Mouse (Mus musculus) c-Kit-negative CD71-positive TER-119-positive erythroid progenitor cells, embryonic 14.5 days (primary cell): ENCODE data around the gene Gli2.

Experiments used
- DNase-seq: peaks from one replicate; pipeline ENCODE4 v3.0.0-alpha.2; 2013; ENCODE audit warnings: low read depth, low spot score

Gli2 gene

GRCm38 (mm10) chr1:118941336-118941735 lies 112.1 kb downstream of the Gli2 start:
- DNase-seq, result no peak

- DNase-seq, result no peak
Measured at GRCm38 (mm10) chr1:118940269-118940840, 113.1 kb downstream of the Gli2 start.

DNA sequence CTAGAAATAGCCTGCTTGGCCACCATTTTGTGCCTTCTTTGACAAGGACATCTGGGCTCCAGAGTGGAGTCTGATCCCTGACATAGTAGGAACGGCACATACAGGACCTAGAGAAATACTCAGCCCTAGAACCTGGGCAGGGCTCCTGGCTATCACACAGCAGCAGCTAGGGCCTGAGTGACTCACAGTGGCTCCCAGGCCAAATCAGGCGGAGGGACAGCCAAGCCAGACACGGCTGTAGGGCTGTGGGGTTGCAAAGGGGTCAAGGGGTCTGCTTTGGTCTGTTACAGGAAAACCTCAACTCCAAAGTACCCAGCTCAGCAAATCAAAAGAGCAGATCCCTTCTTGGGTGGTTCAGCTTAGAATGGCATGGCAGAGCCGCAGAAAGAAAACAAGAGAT lies 115.2 kb downstream of the Gli2 start:
- DNase-seq, result no peak

- DNase-seq, result no peak
Measured at GRCm38 (mm10) chr1:118936108-118936507, 117.3 kb downstream of the Gli2 start.

DNA sequence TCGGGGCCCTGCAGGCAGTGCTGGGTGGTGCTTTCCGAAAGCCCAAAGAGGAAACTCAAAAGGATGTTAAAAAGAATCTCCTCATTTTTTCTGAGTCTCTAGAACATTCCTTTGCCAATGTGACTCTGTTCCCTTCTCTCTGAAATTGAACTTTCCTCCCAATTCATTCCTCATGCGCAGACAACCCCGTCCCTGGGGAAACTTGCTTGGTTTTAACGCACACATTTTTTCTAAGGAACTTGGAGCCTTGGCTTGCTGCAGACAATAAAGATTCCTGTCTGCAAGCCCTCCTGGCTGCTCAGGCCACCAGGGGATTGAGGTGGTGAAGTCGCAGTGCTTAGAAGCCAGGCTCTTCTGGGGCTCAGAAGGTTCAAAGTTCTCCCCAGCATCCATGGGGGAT lies 117.9 kb downstream of the Gli2 start:
- DNase-seq, result no peak

DNA sequence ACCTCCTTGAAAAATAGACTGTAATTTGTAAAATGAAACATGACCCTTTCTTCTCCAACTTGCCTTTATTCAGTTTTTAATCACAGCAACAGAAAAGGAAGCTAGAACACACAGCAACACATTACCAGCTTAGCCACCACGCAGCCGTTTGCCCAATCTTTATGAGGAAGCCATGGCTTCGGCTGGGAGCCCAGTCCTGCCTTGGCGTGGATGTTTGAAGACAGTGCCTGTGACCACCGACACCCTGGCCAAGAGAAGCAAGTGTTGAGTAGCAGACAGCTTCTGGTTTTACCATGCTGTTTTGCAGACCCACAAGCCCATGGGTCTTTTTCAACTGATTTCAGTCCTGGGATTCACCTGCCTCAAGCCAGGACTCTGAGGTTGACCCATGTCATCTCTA lies 121.3 kb downstream of the Gli2 start:
- no peak for DNase-seq

DNA sequence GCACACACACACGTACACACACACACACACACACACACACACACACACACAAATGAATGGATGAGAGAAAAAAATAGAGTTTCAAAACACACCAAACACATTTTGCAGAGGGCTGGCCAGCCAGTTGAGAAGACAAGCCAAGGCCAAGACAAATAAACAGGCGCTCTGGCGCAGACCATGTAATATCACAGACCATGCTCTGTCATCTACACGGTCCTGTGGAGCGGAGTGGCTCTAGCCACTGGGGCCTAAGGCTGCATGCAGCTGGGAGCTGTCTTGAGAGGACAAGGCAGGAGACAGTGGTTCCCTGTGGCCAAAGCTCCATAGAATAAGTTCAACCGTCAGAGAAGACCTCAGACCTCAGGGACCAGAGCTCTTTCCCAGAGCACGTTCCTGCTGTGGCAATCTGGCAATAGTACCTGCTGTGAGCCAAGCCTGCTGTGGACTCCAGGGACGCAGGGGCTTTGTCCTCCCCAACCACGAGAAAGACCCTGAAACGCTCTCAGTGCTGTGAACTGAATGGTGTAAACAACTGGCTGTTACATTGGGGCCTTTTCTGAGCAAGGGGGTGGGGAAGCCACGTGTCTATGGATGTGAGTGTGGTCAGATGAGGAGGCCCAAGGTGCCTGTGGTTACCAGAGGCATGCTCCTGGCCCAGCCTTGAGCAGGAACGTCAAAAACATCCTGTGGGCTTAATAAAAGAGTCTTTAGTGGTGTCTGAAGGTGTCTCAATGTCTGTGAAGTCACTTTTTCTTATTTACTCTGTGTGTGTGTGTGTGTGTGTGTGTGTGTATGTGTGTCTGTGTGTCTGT lies 125.7 kb downstream of the Gli2 start:
- DNase-seq, result no peak

- no peak for DNase-seq
Measured at GRCm38 (mm10) chr1:118926556-118926955, 126.9 kb downstream of the Gli2 start.

GRCm38 (mm10) chr1:118922189-118922588 lies 131.2 kb downstream of the Gli2 start:
- DNase-seq, result no peak

GRCm38 (mm10) chr1:118917520-118918220 lies 135.7 kb downstream of the Gli2 start:
- no peak for DNase-seq

- DNase-seq, result no peak
Measured at GRCm38 (mm10) chr1:118916477-118917075, 136.8 kb downstream of the Gli2 start.

DNA sequence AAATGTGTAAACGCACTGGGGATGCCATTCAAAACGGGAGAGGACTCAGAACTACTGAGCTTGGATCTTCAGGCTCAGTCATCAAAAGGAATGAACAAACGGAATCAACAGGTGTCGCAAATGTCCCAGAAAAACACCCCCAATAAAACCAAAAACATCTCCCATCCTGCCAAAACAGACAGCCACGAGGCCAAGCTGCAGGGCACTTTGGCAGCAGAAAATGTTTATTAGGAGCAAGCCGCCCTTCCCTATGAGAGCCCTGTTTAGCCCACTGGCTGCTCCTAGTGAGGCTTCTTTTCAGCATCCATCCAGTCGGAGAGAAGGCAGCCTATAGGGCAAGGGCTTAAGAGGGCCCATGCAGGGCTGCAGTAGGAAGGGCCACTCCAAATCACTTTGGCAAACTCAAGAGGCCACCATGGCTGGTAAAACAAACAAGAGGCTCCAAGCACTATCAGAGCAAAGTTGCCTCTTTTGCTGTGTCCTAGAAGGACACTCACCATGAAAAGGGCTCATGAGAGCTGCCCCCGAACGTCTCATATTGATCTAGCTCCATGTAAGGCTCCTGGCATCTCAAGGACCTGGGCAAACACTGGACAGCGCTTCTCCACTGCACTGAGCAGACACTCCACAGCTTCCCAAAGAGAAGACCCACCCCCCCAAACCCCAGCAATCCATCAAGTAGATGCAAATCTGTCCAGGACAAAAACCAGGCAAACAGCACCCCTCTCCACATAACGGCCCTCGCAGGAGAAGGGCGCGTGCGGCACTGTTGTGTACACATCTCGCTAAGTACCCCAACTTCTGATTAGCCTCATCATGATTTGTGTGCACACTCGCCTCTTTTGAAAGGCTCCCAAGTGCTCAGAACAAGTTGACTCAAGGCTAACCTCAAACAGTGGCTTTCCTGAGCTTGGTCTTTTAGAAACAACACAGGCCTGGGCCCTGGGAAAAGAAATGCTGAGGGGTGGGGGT lies 139.7 kb downstream of the Gli2 start:
- no peak for DNase-seq

GRCm38 (mm10) chr1:118912929-118913328 lies 140.5 kb downstream of the Gli2 start:
- DNase-seq, result no peak

GRCm38 (mm10) chr1:118911427-118911727 lies 142.0 kb downstream of the Gli2 start:
- DNase-seq, result no peak

GRCm38 (mm10) chr1:118910693-118911426 lies 142.6 kb downstream of the Gli2 start:
- DNase-seq, result no peak

DNA sequence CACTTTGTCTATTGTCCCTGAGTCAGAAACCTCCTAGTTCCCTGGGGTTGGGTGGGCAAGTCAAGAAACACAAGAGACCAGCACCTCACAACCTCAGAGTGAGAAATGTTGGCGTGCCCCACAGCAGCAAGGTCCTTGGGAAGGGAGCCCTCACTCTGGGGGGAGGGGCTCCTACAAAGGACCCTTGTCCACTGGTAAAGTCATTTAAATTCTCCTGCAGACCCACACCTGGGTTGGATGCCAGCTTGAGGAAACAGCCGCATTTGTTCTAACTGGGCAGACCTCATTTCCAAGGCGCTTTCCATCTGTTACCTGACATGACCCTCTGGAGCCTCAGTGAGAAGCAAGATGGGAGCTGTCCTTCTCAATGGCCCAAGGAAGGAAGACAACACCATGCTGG lies 144.4 kb downstream of the Gli2 start:
- no peak for DNase-seq

DNA sequence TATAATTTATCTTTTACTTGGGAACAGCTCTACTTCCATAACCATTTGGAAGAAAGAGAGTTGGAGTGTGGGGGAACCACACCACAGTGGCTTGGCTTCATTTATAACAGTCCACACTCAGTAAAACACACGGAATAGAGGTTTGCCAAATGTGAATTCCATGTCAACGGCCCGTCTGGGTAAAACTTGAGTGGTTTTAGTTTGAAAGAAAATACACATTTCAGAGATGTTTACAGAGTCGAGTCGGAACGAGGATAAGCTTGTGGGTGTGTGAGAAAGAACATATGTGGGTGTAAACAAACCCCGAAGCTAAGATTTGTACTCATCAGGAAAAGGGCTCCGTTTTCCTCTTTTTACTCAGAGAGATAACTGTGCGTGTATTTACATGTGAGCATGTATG lies 145.8 kb downstream of the Gli2 start:
- DNase-seq, result no peak

- DNase-seq, result no peak
Measured at GRCm38 (mm10) chr1:118905319-118905718, 148.1 kb downstream of the Gli2 start.

GRCm38 (mm10) chr1:118904909-118905308 lies 148.5 kb downstream of the Gli2 start:
- no peak for DNase-seq

GRCm38 (mm10) chr1:118904431-118904830 lies 149.0 kb downstream of the Gli2 start:
- no peak for DNase-seq

DNA sequence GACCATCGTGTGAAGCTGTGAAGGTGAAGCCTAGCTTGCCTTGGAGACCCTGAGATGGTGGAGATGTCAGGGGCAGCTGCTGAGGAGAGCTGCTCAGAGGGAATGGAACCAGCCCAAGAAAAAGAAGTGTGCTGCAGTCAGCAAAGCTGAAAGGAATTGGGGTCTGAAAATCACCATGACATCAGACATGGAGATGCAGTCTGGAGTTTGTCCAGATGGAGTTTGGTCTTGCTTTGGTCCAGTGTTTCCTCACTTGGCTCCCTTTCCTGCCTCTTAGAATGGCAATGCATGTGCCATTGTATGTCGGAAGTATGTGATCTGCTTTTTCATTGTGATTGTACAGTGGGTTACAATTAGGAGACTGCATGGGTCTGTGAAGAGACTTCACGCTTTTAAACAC lies 149.7 kb downstream of the Gli2 start:
- no peak for DNase-seq
